Mouse (Mus musculus) liver, adult 2 months (tissue): ENCODE results near the gene Rnf130. TPM values are rescaled to one million over a fixed set of nuclear protein-coding genes. Genes with fewer than 3 reads are reported as not detected.

ENCODE experiments used
- DNase-seq: peaks from one replicate; pipeline ENCODE4 v3.0.0-alpha.2; 2011; ENCODE audit warnings: low read depth, low spot score; ENCODE audit errors: extremely low read depth
- H3K27ac ChIP-seq: fragments of 200-500 bp; replicated peaks from 2 replicates; pipeline ENCODE4 v1.5.1; 2012; ENCODE audit warnings: low read depth, mild to moderate bottlenecking, control low read depth, inconsistent platforms, low read length; ENCODE audit not compliant: insufficient read depth
- H3K27me3 ChIP-seq: fragments of 200-500 bp; 2 replicates; pipeline ENCODE4 v1.6.1; 2012; ENCODE audit warnings: mild to moderate bottlenecking, moderate library complexity, low read length, inconsistent platforms; ENCODE audit not compliant: control insufficient read depth, insufficient read depth
- H3K36me3 ChIP-seq: fragments of 200-500 bp; 2 replicates; pipeline ENCODE4 v1.6.1; 2012; ENCODE audit warnings: low read length, inconsistent platforms; ENCODE audit not compliant: control insufficient read depth, insufficient read depth
- H3K4me1 ChIP-seq: fragments of 200-500 bp; 2 replicates; pipeline ENCODE4 v1.6.1; 2011; ENCODE audit warnings: low read length; ENCODE audit not compliant: control insufficient read depth, insufficient read depth
- H3K4me3 ChIP-seq: fragments of 200-500 bp; 2 replicates; pipeline ENCODE4 v1.5.1; 2011; ENCODE audit warnings: low read depth, mild to moderate bottlenecking, control low read depth, low read length, moderate library complexity; ENCODE audit not compliant: insufficient read depth
- H3K79me2 ChIP-seq: fragments of 200-500 bp; 2 replicates; pipeline ENCODE4 v1.6.1; 2012; ENCODE audit warnings: inconsistent platforms, mild to moderate bottlenecking, low read length, moderate library complexity; ENCODE audit not compliant: control insufficient read depth, insufficient read depth
- H3K9ac ChIP-seq: fragments of 200-500 bp; 2 replicates; pipeline ENCODE4 v1.6.1; 2012; ENCODE audit warnings: low read depth, mild to moderate bottlenecking, control low read depth, inconsistent platforms, low read length
- CTCF ChIP-seq: fragments of 200-500 bp; IDR thresholded peaks from 2 replicates; pipeline ENCODE4 v1.5.1; 2011; ENCODE audit warnings: low read depth, low read length, control low read depth
- POLR2A ChIP-seq: fragments of 200-500 bp; IDR thresholded peaks from 2 replicates; pipeline ENCODE4 v1.6.1; 2011; ENCODE audit warnings: low read length, control low read depth; ENCODE audit not compliant: insufficient read depth; ENCODE audit errors: extremely low read depth
- WGBS: fragments of 180-500 bp; shearing (Covaris S2); methylation state at CpG from one replicate; pipeline ENCODE4 v1.1.7; 2018; 5-methylcytosine and 5-hydroxymethylcytosine counted together
- polyA plus RNA-seq: library from polyadenylated mRNA; depleted of rRNA; stranded (reverse); fragments of >200 nt; gene quantifications from 2 replicates; pipeline ENCODE4 v1.2.3, GENCODE M21; 2012
- total RNA-seq: library from RNA; depleted of rRNA; stranded (reverse); fragments of >200 nt; gene quantifications from 2 replicates; pipeline ENCODE4 v1.2.3, GENCODE M21; 2014

Gene Rnf130
- total and polyA plus RNA-seq, 2 experiments: 66.7 to 111 TPM

GRCm38 (mm10) chr11:49982094-49982493 is 43.1 kb upstream of the Rnf130 start:
- no peak overlapping the region for H3K27ac ChIP-seq
- no peaks in the 10 kb centered on the region for H3K4me1 ChIP-seq

GRCm38 (mm10) chr11:49982881-49983280 is 42.3 kb upstream of the Rnf130 start:
- Histone ChIP-seq H3K79me2 (no peaks in the 10 kb centered on the region), H3K27me3 (no peaks in the 10 kb centered on the region), H3K4me3 (no peak overlapping the region), H3K4me1 (no peaks in the 10 kb centered on the region), H3K27ac (no peak overlapping the region), H3K36me3 (no peaks in the 10 kb centered on the region), H3K9ac (no peak overlapping the region)
- no peak for DNase-seq
- 54% methylated on average over 4 of the region's 4 CpGs for WGBS
- TF ChIP-seq CTCF (no peak), POLR2A (no peak)

More at GRCm38 (mm10) chr11:49982094-49982493, 43.1 kb upstream of the Rnf130 start:
- no peak overlapping the region for H3K4me3 ChIP-seq
- TF ChIP-seq POLR2A: no peak
- no peak for TF ChIP-seq CTCF
- H3K79me2 ChIP-seq: no peaks in the 10 kb centered on the region
- no peak for DNase-seq
- WGBS: 79% methylated on average over 4 of the region's 4 CpGs
- H3K27me3 ChIP-seq: no peaks in the 10 kb centered on the region
- no peaks in the 10 kb centered on the region for H3K36me3 ChIP-seq
- no peak overlapping the region for H3K9ac ChIP-seq

DNA sequence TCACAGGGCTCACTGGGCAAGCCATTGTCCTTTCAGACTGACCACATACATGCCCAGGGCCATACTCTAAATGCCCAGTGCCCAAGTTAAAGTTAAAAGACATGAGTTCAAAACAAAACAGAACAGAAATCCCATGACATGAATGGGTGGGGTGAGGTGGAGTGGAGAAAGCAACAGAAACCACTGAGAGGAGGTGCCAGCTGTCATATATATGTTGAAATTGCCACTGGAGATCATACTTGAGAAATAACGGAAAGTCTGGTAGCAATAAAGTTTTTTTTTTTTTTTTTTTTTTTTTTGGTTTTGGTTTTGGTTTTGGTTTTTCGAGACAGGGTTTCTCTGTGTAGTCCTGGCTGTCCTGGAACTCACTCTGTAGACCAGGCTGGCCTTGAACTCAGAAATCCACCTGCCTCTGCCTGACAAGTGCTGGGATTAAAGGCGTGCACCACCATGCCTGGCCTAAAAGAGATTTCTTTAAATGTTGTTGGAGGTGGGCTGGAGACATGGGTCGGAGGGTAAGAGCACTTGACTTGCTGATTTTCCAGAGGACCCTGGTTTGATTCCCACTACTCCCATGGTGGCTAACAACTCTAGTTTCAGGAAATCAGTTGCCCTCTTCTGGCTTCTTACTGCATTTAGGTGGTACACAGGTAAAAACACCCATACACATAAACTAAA is 41.1 kb upstream of the Rnf130 start:
- no peak for DNase-seq
- H3K4me1 ChIP-seq: no peaks in the 10 kb centered on the region
- WGBS: 67% methylated on average over 4 of the region's 4 CpGs
- H3K79me2 ChIP-seq: no peaks in the 10 kb centered on the region
- H3K4me3 ChIP-seq: no peak overlapping the region
- H3K36me3 ChIP-seq: no peaks in the 10 kb centered on the region
- no peak for TF ChIP-seq CTCF
- TF ChIP-seq POLR2A: no peak
- H3K27me3 ChIP-seq: no peaks in the 10 kb centered on the region
- H3K9ac ChIP-seq: no peak overlapping the region
- H3K27ac ChIP-seq: no peak overlapping the region

DNA sequence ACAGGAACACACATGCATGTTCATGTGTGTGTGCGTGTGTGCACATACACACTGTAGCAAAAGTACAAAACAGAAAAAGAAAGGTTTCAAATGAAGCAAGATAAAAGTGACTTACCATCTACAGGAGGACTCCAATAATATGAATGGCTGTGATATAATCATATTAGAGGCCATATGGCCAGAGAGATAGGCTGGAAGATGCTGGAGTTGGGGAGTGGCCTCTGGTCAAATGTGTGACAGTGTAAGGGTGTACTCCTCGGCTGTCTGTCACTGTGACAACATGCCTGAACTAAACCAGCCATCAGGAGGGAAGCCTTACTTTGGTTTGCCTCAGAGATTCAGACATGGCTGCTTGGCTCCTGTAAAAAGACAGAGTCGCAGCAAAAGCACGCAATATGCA is 40.1 kb upstream of the Rnf130 start:
- DNase-seq: no peak
- no peak overlapping the region for H3K9ac ChIP-seq
- H3K4me1 ChIP-seq: no peaks in the 10 kb centered on the region

DNA sequence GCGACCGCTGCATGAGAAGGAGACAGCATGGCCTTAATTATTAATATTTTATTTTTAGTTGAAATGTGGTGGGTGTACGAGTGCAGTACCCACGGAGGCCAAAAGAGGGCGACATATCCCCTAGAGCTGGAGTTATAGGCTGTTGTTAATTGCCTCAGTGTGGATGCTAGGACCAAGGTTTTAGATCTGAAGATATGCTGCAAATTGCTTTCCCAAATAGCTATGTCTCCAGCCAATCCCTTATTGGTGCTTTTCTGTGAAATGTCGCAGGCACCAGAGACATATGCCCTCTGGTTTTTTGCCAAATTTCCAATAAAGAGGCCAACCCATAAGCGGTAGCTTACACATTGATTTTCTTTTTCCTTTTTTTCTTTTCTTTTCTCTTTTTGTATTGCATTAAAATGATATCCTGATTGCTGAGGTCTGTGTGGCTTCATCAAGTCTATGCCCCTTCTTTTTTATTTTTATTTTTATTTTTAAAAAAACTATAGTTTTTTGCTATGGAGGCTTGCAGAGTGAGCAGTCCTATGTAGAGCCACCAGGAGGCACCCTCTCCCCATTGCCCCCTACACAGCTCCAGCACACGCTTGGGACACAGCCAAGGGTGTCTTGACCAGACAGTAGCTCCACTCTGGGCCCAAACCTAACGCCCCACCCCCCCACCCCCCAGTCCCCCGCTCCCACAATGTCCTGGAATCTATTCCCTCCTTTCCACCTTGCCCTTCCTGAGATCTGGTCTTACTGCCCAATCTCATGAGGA is 38.7 kb upstream of the Rnf130 start:
- Histone ChIP-seq H3K4me1 (no peaks in the 10 kb centered on the region), H3K9ac (no peak overlapping the region), H3K79me2 (no peaks in the 10 kb centered on the region), H3K4me3 (no peak overlapping the region), H3K36me3 (no peaks in the 10 kb centered on the region), H3K27me3 (no peaks in the 10 kb centered on the region), H3K27ac (no peak overlapping the region)
- peak; percentile 84 for TF ChIP-seq CTCF
- TF ChIP-seq POLR2A: no peak
- 25% methylated on average over 10 of the region's 10 CpGs for WGBS
- DNase-seq: peak; percentile 45

More for the DNA sequence above, 40.1 kb upstream of the Rnf130 start:
- H3K27ac ChIP-seq: no peak overlapping the region
- TF ChIP-seq CTCF (no peak), POLR2A (no peak)
- no peaks in the 10 kb centered on the region for H3K79me2 ChIP-seq
- H3K27me3 ChIP-seq: no peaks in the 10 kb centered on the region
- H3K36me3 ChIP-seq: no peaks in the 10 kb centered on the region
- H3K4me3 ChIP-seq: no peak overlapping the region
- WGBS: 90% methylated on average over 4 of the region's 4 CpGs

GRCm38 (mm10) chr11:49994536-49994935 is 30.6 kb upstream of the Rnf130 start:
- no peaks in the 10 kb centered on the region for H3K27me3 ChIP-seq
- TF ChIP-seq POLR2A: no peak
- no peak for TF ChIP-seq CTCF
- H3K27ac ChIP-seq: no peak overlapping the region
- no peaks in the 10 kb centered on the region for H3K79me2 ChIP-seq
- no peak overlapping the region for H3K4me3 ChIP-seq
- no peak for DNase-seq
- WGBS: 78% methylated on average over 2 of the region's 2 CpGs
- H3K36me3 ChIP-seq: no peaks in the 10 kb centered on the region
- peaks cover 4% of the 10 kb centered on the region for H3K4me1 ChIP-seq
- H3K9ac ChIP-seq: no peak overlapping the region
